Mouse (Mus musculus): ENCODE data around the gene Fam193a. TPM values are rescaled to one million over a fixed set of nuclear protein-coding genes. Genes with fewer than 3 reads are reported as not detected.

Fam193a gene
- polyA plus RNA-seq (2012; rRNA removed), result 33.9 and 44.8 TPM in 2 replicates

DNA sequence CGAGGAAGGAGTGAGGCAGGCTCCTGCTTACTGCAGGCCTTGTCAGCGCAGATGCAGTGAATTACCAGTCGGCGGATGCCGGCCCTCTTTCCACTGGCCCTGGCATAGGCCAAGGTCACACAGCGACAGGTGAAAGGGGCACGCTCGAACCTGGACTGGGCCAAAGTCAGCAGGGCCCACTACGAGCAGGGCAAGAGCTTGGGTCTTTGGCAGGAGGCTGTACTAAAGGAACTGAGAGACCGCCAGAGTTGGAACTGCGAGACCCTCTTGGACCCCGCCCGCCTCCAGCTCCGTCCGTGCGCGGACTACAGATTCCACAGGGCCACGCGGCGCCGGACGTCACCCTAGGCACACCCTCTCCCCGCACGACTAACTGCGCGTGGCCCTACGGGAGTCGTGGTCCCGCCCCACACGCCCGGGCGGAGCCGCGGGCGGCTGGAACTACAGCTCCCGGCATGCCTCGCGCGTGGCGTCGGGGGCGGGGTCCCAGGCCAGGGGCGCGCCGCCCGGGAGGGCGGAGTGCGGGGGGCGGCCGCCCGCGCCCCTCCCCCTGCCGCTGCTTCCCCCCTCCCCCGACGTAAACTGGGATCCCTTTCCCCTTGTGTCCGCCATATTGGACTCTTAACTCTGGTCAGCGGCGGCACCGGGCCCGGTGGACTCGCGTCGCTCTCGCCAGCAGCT, at the start of gene Fam193a:
TSS of gene Fam193a (plus strand) at position 593 of the 681 bp plus-strand sequence.
- DNase-seq (ENCODE audit: low read depth), result peak; percentile 47

GRCm38 (mm10) chr5:34321236-34321635, 48.5 kb upstream of the Fam193a start:
- DNase-seq (ENCODE audit: low read depth), result no peak

GRCm38 (mm10) chr5:34325286-34325685, 44.4 kb upstream of the Fam193a start:
- no peak for DNase-seq (ENCODE audit: low read depth)

DNA sequence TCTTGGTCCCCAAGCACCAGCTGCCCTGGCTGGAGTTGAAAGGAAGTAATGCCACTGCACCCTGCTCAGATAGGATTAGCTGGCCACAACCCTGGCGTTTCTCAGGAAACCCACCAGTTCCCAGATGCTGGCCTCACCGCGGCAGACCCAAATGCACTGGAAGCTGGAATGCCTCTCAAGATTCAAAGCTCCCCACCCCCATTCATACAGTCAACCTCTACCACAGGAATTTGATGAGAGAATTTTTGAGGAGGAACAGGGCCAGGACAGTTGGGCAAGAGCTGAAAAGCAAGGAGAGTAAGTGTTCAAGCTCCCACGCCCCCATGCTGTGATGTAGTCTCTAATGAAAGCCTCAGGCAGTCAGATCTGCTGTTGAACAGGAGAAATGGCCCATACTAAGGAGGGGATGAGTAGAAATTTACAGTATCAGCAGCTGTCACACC, 43.5 kb upstream of the Fam193a start:
- no peak for DNase-seq (ENCODE audit: low read depth)

- DNase-seq (ENCODE audit: low read depth), result no peak
These were observed 42.7 kb upstream of the Fam193a start for GRCm38 (mm10) chr5:34326875-34327576.

DNA sequence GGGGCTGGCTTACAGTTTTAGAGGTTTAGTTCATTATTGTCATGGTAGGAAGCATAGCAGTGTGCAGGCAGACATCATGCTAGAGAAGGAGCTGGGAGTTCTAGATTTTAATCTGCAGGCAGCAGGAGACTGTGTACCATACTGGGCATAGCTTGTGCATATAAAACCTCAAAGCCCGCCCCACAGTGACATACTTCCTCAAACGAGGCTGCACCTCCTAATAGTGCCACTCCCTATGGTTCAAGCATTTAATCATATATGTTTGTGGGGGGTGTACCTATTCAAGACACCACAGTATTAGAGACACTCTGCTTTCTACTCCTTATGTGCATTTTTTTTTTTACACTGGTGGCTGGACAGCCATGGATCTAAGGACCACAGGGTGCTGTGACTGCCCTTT, 39.6 kb upstream of the Fam193a start:
- DNase-seq (ENCODE audit: low read depth), result no peak

GRCm38 (mm10) chr5:34334081-34334480, 35.7 kb upstream of the Fam193a start:
- DNase-seq (ENCODE audit: low read depth), result no peak

DNA sequence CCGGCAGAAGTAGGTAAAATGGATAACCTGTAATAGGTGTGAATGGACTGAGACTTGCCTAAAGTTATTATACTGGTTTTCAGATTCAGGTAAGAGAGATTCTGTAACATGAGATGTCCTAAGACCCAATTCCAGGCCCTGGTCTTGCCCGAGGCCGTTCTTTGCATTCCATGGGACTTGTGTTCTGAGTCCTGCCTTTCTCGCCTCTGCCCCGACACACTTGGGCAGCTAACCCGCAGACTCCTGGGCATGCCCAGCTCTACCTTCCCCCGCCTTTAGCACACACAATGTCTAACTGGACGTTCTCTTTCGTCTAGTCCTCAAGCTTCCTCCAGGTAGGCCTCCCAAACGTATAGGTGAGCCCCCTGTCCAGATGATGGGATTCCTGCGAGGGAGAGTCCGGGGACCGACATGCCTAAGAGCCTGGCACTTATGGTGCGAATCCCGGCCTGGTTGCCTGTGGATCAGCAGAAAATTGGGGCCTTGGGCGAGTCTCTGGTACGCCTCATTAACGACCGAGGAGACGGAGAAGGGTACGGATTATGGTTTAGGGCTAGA, 34.1 kb upstream of the Fam193a start:
- peak; percentile 67 for DNase-seq (ENCODE audit: low read depth)

- DNase-seq (ENCODE audit: low read depth), result peak; percentile 84
These were observed 33.5 kb upstream of the Fam193a start, which contains the start of gene Rnf4 for GRCm38 (mm10) chr5:34336097-34336774. TSS of gene Rnf4 (plus strand) at chr5:34336289.

GRCm38 (mm10) chr5:34336775-34337450, 32.8 kb upstream of the Fam193a start:
- no peak for DNase-seq (ENCODE audit: low read depth)

GRCm38 (mm10) chr5:34340246-34340645, 29.5 kb upstream of the Fam193a start:
- no peak for DNase-seq (ENCODE audit: low read depth)

- no peak for DNase-seq (ENCODE audit: low read depth)
These were observed 17.6 kb upstream of the Fam193a start for GRCm38 (mm10) chr5:34352084-34352631.

DNA sequence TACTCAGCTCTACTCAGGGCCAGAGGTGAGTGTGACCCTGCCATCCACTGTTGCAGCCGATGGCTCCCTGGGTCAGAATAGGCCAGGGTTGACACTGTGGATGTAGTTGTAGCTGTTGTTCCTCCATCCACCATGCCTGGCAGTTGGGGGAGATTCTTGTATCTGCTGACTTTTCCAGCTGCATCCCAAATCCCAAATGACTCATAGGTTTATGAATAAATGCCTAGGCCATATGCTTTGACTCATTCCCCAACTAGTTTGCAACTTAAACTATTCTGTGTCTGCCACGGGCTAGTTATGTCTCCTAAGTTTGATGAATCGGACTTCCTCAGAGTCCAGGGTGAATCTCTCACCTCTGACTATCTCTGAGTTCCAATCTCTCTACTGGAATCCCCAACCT, 9.5 kb upstream of the Fam193a start:
- DNase-seq (ENCODE audit: low read depth), result no peak

DNA sequence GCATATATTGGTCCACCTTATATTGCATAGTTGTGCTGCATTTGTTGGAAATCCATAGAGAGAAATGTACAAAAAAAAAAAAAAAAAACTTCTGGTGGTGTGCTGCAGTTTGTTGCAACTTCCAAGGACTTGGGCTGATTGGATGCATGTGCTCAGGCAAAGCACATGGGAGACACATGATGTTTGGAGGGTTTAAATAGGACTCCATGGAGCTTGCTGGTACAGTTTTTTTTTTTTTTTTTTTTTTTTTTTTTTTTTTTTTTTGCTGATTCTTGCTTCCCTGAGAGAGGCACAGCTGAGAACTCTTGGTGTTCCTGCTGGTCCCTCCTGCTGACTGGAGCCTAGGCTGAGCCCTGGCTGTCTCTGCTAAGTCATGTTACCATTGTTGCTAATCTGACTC, 6.6 kb upstream of the Fam193a start:
- no peak for DNase-seq (ENCODE audit: low read depth)

DNA sequence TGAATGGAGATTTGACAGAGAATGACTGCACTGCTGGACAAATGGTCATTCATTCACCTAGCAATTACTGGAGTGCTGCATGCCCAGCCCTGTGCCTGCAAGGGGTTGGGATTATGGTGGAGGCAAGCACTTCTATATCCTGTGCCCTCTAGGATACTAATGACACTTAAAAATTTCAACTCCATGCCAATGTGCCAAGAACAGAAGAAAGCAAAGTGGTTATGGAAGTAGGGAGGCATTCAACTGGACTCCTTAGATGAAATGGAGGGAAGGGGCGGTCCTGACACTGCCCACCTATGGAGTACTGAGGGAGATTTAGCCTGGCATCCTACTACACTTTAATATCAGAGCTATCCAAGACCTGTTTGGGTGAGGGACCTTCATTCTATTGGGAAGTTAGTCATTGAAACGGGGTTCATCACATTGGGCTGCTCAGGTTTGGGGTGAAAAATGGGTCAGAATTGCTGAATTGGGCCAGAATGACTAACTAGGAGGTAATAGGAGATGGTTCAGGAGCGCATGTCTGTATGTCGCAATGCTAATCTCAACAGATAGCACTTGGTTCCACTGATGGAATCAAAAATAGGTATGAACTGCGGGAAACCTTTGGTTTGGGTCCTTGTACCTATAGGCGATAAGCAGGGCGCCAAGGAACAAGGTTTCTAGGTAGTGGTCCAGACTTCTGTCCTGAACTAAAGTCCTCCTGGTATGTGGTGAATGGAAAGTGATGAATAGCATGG, 1.0 kb upstream of the Fam193a start:
- no peak for DNase-seq (ENCODE audit: low read depth)

DNA sequence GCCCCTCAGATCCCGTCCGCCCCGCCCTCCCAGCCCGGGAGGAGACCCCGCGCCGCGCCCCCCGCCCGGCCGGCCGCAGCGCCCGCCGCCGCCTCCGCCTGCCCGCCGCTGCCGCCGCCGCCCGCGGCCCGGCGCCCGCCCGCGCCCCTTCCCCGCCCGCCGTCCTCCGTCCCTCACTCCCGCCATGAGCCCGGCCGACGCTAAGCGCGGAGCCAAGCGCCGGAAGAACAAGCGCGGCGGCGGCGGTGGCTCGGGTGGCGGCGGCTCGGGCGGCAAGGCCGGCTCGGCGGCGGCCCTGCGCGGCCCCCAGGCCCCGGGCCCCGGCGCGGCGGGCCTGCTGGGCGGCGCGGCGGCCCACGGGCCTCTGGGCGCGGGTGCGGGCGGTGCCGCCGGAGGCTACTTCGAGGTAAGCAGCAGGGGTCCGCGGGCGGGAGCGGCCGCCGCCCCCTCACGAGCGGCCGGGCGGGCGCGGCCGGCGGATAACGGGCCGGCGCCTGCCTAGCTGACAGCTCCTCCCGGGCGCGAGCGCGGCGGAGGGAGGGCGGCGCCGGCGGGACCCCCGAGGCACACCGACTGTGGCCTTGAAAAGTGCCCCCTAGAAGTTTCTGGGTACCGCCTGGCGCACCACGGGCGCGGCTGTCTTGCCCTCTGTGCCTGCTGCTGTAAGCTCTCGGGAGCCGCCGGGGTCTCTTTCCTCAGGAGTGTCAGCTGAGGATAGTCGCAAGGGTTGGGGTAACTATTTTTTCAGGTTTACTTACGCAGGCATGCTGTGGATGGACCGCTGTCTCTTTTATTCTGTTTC, 490 bp downstream of the Fam193a start:
- DNase-seq (ENCODE audit: low read depth), result no peak

DNA sequence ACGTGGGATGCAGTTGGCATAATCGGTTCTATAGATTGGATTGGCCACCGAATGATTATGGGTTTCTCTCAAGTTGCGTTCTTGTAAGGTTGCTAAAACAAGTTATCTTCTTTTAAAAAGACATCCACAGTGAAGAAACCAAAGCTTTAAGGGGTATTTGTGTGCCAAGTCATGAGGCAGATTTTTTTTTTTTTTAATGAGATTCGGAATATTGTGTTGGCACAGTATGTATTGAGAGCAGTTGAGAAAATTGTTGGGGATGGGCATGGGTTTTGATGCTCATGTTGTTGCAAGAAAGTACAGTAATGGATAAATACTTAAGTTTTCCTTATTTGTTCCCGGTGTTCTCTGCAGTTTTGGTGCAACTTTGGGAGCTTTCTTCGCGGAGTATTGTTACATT, 1.1 kb downstream of the Fam193a start:
- no peak for DNase-seq (ENCODE audit: low read depth)

DNA sequence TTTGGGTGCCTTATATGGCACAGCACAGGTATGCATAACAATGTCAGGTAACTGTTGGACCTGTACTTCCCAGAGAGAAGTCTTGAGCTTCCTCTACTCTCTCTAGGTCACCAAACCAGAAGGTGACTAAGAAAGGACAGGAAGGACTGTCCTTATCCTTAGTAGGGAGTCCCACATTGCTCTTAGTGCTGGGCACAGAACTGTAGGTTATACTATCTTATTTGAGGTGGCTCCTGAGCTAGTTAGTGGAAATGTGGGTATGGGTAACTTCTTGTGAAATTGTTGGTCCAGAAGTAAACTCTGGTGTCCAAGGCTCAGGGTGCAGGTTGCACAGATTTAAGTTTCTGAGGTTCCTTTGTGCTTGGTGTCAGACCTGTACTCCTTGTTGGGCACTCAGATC, 2.4 kb downstream of the Fam193a start:
- no peak for DNase-seq (ENCODE audit: low read depth)

- DNase-seq (ENCODE audit: low read depth), result no peak
These were observed 2.8 kb downstream of the Fam193a start for GRCm38 (mm10) chr5:34372541-34372940.

DNA sequence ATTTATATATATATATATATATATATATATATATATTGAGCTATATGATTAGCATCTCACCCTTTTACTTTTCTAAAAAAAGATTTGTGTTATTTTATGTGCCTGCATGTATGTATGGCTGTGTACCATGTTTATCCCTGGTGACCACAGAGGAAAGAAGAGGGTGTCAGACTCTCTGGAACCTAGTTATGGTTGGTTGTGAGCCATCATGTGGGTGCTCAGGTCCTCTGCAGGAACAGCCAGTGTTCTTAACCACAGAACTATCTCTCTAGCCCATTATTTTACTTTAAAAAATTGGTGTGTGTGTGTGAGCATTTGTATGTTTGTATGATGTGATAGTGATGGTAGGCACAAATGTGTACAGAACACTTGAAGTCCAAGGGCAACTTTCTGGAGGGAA, 9.1 kb downstream of the Fam193a start:
- DNase-seq (ENCODE audit: low read depth), result no peak
